Mouse (Mus musculus) frontal cortex, postnatal 10 days (tissue): Measurements from ENCODE around the gene Tor1aip1.

ENCODE experiments used
- DNase-seq, 2 experiments: peaks; one replicate each; pipeline ENCODE4 v3.0.0; 2022; ENCODE audit warnings: low spot score in 2 of 2, mixed read lengths in 1 of 2

The Tor1aip1 gene

DNA sequence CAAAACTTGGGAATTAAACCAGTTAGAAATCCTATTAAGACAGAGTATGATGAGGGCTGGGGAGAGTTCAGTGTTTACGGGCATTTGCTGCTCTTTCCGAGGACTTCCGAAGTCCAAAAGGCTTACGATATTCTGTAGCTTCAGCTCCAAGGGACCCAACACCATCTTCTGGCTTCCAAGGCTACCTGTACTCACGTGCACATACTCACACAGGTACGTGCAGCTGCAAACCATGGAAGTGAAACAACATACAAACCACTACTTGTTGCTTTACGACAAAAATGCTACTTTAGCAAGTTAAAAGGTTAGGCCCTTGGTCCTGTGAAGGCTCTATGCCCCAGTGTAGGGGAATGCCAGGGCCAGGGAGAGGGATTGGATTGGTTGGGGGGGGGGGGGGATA is 2.4 kb downstream of the Tor1aip1 start:
- no peak for DNase-seq

DNA sequence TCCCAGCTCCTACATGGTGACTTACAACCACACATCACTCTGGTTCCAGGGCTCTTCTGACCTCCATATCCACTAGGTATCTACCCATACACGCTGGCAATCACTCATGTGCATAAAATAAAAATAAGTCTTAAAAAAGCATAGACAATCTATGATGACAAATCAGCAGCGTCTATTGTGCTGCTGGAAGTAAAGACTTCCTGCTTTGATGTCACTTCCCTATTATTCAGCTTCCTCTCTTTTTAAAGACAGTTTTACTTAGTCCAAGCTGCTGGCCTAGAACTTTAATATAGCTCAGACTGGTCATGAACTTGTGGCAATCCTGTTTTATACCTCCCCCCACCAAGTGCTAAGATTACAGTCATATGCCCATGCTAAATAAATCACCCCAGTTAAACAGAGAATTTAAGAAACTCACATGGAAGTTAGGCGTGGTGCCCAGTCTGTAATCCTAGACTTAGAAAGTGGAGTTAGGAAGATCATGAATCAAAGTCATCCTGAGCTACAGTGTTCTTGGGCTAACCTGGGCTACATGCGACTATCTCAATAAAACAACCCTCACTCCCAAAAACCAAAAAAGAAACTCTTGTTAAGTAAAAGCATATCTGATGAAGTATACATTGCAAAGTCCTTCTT is 7.8 kb downstream of the Tor1aip1 start:
- DNase-seq = no peak

DNA sequence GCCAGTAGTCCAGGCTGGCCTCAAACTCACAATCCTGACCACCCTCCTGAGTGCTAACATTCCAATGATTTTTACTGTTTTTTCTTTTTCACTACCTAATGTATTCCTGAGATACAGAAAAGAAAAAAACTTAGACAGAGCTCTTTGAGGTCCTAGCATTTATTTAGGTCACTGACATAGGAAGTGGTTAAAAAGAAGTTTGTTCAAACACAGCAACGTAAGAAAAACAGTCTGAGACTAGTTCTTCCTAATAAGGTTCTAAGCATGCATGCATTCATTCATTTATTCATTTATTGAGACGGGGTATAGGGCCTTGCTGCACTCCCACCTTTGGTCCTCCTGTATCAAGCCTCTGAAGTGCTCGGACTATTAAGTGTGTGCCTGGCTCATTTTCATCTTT is 8.4 kb downstream of the Tor1aip1 start:
- no peak for DNase-seq

DNA sequence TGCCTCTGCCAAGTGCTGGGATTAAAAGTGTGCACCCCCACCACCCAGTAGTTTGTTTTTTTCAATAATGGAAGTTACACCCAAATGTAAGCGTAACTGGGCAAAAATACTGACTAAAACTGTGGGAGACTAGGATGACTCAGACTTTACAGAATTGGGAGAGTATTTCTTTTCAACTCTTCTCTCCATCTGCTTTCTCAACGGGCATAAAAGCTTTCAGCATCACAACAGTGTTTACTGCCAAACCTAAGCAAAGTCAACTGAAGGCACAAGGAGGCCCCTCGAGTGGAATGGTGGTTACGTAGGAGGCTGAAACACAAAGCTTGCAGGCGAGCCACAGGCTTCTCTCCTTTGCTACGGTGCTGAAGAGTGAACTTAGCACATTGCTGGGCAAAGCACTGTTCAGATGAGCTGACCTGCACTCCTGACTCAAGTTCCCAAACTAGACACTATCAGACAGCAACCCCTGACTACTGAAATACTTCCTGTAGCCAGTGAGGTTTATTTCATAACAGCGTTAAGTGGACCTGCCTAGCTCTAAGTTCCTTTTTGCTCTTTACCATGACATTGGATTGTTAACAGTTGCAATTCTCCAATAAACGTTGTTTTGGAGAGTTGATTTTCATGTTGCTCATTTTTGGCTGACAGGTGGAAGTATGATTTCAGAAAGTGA is 11.3 kb downstream of the Tor1aip1 start:
- DNase-seq = no peak

DNA sequence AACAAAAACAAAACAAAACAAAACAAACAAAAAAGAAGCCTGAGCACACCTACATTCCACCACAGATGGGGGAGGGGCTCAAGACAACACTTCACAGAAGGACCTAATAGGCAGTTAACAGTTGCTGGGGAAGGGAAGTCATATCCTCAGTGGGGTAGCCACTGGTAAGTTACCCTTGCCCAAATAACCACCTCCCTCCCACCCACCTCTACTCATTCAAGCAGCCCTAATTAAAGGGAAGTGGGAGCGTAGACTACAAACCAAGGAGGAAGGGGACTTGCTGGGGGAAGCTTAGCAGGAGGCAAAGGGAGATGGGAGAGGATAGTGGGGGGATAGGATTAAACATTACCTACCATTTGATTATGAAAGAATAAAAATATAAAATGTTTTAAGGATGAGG is 15.9 kb downstream of the Tor1aip1 start:
- no peak for DNase-seq

DNA sequence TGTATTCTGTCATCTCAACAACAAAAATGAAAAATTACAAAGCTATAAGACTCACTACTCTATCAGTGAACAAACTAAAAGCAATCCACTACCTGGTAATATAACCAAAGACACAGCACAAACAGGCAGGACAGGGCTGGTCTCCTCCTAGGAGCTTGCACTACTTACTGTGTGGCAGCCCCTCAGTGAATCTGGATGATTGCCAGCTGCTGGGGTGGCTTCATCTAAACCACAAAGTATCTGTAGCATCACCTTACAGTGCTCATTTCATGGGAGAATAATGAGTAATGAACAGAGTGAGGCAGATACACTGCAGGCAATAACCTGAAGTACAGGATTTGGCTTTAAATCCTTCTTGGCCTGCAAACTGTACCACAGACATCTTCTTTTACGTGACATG is 16.5 kb downstream of the Tor1aip1 start:
- no peak for DNase-seq

DNA sequence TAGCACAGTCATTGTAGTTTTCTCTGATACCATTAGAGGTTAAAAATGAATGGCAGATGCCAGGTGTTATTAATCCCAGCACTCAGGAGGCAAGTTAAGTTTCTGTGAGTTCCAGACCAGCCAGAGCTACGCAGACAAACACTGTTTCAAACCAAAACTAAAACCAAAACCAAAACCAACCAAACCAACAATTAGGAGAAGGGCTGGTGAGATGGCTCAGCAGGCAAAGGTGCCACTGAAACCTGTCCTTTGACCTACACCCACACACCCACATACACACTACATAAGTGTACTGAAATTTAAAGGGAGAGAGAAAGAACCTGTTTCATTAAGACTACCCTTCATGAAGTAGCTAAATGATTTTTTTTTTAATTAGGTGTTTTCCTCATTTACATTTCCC is 27.3 kb downstream of the Tor1aip1 start:
- no peak for DNase-seq

DNA sequence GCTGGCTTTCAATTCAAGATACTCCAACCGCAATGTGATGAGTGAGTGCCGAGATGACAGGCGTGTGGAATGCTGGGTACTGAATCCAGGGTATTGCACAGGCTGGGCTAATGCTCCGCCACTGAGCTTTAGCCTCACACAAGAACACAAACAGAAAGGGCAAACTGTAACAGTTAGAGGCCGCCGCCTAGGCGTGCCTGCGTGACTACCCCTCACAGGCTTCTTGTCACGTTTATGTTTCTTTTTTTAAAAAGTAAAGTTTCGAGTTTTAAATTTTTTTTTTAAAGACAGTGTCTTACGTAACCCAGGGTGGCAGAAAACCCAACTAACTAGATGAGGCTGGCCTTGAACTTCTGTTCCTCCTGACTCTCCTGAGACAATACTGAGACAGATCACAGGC is 30.4 kb downstream of the Tor1aip1 start:
- DNase-seq = no peak

DNA sequence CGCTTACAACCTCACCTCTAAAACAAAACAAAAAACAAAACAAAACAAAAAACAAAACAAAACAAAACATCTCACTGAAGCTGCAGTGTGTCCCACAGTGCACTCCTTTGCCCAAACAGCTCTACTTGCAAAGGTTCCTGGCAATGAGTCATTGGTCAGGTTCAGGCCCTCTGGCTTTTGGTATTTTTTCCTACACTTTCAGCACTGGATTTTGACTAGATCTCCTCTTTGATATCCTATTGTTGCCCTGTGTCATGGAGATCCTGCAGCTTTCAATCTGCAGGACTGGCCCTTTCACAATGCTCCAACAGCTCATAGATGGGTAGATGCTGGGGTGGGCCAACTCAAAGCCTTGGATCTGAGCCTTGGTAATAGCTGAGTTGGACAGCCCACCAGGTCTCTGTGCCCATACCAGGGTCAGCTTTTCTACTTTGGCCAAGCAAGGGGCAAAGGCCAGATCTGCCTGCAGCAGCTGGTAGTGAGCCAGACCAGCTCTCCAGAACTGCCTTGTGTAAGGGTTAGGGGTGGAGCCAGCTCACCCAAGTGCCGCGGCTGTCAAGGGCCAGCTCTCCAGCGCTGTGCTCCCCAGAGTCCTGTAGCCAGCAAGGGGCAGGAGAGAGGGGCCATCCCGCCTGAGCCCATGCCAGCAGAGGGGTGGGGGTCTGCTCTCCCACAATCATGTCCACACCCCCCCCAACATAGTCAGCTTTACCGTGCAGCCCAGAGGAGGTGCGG is 32.9 kb downstream of the Tor1aip1 start:
- DNase-seq = no peak

DNA sequence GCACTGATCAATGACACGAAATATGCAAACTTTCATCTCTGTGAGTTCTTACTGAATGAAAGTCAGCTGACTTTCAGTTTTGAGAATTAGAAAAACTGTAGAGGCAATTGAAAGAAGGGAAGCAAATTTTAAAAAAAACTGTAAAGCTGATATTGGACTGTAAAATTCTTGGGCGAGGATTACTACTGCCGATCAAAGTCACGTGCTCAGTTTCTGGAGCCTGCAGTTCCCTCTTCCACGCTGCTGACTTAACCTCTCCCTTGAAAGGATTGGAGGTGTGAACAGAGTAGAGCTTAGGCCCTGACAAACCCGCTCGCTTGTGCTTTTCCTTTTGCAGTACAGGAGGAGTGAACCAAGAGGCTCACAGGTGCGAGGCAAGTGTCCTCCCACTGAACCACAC is 33.9 kb downstream of the Tor1aip1 start:
- no peak for DNase-seq

DNA sequence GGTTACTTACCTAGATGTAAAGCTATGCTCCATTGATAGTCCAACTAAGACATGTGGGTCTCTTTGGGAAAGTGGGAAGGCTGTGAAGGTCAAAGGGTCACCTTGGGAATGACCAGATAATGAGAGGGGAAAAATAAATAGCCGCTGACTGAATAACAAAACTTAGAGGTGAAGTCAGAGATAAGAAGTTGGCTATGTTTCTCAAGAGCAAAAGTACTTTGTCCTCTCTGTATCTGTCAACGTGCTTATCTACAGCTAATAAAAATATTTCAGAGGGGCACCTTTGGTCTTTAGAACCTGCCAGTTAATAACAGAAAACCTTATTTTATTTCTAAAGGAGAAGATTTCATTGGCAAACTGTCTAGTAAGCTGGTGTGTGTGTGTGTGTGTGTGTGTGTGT is 40.7 kb downstream of the Tor1aip1 start:
- no peak for DNase-seq

DNA sequence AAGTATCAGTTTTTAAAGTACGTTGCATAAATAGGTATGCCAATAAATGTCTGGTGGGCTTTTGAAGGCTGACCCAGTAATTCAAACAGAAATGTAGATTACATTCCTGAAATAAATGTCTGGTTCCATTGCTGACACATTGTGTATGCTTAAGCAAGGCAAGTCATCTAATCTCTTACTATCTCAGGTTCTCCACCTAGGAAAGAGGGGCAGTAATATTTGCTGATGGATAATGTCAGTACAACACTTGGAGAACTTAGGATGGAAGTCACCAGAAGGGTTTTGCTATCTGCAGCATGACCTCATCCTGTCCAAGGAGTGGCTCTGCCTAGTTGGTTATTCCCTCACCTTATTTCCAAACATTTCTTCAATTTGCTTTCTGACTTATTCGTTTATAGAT is 41.8 kb downstream of the Tor1aip1 start:
- no peak for DNase-seq

DNA sequence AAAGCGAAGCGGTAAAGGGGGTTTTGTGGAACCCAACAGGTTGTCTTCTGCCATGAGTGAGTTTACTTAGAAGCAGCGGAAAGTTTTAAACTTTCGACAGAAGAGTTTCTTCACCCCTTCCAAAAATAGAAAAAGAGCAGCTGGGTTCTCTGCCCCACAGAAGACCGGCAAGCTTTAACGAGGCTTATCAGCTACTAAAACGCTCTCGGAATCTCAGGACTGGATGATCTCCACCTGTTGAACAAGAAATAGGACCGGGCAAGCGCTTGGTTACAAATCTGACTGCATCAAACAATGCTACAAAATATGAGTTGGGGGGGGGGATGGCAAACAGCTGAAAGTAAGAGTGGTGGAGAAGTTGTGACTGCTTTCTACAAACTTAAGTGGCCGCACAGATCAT is 45.9 kb downstream of the Tor1aip1 start:
- no peak for DNase-seq

DNA sequence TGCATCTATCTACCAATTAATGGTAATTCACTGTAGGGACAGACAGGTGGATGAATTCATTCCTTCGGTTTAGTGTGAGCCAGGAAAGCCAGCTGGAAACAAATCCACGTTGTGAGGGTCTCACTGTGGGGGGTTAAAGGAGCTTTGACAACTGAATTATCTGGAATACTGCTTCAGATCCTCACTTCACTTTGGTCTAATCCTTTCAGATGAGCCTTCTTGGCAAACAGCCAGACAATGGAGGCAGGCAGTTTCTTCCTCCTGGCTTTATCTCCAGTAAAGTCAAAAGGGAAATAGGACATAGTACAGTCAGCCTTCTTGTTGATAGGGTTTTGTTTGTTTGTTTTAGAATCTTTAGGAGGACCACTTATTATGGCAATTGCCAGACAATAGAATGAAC is 46.9 kb downstream of the Tor1aip1 start:
- DNase-seq = no peak

DNA sequence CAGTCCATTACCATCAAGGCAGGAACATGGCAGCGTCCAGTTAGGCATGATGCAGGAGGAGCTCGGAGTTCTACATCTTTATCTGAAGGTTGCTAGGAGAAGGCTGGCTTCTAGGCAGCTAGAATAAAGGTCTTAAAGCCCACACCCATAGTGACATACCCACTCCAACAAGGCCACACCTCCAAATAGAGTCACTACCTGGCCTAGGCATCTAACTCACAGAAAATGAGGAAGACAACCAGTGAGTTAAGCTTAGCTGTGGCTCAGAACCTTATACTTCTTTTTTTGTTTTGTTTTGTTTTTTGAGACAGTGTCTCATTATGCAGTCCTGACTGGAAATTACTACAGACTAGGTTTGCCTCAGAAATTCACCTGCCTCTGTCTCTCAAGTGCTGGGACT is 48.7 kb downstream of the Tor1aip1 start:
- DNase-seq = no peak

DNA sequence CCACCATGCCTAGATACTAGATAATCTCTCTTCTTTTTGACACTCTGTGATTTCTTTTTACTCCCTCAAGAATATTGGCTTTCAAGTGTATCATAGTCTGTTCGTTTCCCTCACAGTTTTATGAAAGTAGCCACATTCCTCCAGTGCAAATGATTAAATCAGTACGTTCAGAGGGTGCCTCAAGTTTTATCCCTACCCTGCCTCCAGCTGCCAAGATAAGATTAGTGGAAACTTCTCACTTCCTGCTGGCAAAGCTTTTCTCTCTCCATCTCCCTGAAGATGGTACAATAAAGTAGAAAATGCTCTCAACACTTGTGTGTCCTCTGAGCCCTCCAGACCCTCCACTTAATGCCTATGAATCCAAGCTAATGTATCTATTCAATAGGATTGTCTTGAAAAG is 61.3 kb downstream of the Tor1aip1 start:
- DNase-seq = no peak

DNA sequence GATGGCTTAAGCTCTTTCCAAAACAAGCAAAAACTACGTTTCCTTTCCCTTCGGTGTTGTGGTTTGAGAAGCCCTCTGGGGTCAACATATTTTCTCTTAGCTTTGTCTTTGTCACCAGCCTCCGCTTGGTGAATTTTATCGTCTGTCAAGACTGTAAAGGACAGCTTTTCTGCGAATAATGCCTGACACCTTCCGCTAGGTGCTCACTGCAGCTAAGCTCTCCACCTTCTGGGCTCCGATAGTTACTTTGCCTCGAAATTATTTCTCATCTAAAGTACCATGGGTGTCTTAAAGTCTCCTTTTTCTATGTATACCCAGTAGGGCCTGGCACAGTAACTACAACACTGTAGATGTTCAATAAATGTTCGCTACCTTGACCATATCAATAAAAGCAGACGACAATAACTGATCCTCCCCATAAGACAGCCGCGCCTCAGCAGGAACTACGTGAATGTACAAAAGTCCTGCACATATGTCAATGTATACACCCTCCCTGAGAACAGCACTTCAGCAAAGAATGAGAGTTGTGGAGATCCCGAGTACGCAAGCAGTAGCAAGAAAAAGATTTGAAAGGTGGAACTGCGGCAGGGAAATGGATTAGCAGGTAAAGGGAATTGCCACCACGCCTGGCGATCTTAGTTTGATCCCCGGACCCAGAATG is 62.4 kb downstream of the Tor1aip1 start:
- peak in 1 of 2 experiments; percentile 9 for DNase-seq

DNA sequence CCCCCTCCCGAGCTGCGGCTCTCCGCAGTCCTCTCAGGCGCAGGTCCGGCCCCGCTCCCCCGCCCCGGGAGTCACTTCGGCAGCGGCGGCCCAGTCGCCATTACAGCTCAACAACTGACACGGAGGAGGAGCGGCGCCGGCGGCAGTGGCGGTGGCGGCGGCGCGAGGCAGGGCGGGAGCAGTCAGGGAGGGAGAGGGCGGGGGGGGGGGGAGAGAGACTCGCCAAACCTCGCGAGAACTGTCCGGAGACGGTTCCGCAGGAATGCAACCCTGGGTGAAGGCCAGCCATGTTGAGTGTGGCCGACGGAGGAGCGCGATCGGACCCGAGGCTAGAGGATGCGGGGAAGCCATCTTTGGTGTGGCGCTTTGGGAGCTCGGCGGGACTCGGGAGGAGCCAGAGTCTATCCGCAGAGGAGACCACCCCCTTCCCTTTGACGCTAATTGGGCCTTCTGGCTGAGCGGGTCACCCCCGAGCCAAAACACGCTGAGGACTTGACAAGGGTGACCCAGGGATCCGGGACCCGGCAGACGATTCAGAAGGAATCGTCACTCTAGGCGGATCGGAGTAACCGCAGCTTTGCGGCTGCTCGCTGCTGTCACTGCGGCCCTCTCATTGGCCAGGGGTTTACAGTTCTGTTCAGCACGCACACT is 63.1 kb downstream of the Tor1aip1 start, which contains the start of gene Cep350:
TSS of gene Cep350 (minus strand) at position 188 of the 651 bp plus-strand sequence.
- peak; percentile 95 to 98 for DNase-seq

DNA sequence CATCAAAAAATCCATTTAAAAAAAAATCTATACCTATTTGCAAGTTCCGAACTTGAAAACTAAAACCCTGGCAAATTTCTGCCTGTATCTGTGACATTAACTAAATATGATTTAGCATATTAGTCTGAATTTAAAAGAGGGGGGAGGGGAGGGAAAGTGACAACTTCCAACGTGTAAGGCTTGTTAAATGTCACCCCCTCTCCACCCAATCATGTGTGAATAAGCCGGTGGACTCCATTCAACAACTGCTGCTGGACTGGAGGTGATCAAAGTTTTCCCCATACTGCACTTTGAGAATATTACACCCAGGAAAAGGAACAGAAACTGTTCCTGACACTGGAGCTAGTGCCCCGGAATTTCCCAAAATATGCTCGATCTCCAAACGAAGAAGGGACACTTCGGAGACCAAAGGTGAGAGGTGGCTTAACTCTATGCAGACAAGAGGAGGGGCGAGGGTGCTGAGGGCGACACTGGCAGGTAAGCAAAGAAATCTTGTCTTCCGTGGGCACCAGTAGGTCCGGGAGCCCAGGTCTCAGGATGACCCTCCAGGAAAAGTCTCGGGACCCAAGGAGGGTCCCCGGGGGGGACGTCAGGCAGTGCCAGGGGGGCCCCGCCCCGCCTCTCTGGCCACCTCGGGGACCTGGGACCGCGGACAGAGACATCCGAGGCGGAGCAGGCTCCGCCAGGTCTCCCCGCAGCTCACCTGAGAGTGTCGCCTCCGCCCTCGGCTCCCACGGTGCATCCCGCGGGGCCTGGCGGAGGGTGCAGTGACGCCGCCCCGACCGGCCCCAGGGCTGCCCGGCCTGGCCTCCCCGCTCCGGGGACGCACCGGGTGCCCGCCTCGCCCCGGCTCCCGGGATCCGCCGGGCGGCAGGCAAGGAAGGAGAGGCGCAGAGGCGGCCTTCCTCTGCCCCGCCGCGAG is 63.9 kb downstream of the Tor1aip1 start:
- peak in 1 of 2 experiments; percentile 54 for DNase-seq
